Mouse (Mus musculus): ENCODE measurements at regions not wholly inside any gene's neighbourhood (a gene's known extent, or its start where the extent isn't known, plus 50 kb on each side); places are given as distances from the start of the nearest gene placed in this dataset.

DNA sequence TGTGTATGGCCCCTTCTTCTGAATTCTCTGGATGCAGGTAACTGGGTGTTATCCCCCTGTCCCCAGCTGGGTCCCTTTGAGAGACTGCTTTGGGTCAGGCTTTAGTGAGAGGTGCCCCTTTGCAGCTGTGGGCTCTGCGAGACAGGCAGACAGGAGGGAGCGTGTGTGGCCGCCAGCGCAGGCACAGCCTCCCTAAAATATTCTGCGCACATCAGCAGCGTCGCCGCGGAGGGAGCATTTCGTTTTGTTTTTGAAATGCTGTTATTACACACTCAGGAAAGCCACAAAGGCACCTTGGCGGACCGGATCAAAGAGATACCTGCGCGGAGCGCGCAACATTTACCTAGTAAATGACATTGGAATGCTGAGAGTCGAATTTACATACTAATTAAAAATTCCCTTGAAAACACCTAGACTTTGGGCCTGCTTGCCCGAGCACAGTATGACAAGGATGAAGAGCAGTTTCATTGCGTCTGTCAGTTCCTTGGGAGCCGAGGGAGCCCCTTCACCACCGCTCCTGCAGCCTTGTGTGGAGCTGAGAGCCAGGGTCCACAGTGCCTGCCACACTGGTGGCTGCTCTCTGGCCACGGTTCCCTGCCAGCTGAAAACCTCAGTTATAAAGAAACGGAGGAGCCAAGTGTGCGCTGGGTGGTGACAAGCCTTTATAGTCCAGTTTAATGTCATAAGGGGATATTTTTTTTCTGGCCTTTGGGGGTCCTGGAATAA, 89.3 kb upstream of the Pmepa1 start:
- Histone ChIP-seq H3K4me1 (ENCODE audit: control insufficient read depth, insufficient read depth, low read length) (no peaks in the 10 kb centered on the region), H3K4me3 (ENCODE audit: insufficient read depth, low read length) (no peak overlapping the region), H3K27ac (ENCODE audit: insufficient read depth, low read length) (no peak overlapping the region)
- TF ChIP-seq CTCF (IDR thresholded peaks at IDR 0.05; ENCODE audit: extremely low read depth, insufficient read depth, low read length) (no peak), POLR2A (IDR thresholded peaks at IDR 0.05; ENCODE audit: extremely low read depth, insufficient read depth, low read length) (no peak)

DNA sequence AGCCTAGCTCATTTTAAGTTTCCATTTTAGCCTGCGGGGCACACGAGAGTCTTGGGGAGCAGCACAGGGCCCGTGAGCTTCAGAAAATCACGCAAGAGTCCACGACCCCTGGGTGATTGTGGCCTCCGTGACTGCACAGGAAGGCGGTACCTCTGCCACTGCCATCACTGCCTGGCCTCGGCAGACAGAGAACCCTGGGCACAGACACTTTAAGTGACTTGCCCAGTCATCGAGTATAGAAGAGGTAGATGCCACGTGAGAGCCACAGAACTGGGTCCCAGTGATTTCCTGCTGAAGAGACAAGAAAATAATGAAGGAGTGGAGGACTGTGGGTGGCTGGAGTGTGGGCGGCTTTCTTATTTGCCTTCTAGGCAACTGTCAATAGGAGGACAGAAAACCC, 90.4 kb upstream of the Pmepa1 start:
- Histone ChIP-seq H3K4me1 (ENCODE audit: control insufficient read depth, insufficient read depth, low read length) (no peaks in the 10 kb centered on the region), H3K4me3 (ENCODE audit: insufficient read depth, low read length) (no peak overlapping the region), H3K27ac (ENCODE audit: insufficient read depth, low read length) (no peak overlapping the region)
- TF ChIP-seq POLR2A (IDR thresholded peaks at IDR 0.05; ENCODE audit: extremely low read depth, insufficient read depth, low read length), result no peak
- no peak for TF ChIP-seq CTCF (IDR thresholded peaks at IDR 0.05; ENCODE audit: extremely low read depth, insufficient read depth, low read length)

DNA sequence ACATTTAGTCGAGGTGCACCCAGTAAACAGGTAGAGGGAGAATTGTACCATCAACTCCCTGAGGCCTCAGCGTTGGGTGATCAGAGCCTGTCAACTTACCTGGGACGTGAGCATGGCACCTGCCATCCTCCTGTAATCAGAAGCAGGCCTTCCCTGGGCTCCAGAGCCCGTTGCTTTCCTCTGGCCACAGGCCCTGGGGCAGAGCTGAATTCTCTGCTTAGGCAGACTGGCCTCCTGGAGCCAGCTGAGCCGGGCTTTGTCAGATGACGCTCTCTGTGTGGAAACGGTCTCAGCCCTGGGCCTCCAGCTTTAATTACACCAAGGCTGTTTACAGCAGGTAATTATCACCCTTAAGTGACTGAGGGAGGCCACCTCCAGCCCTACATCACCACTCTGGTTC, 92.6 kb upstream of the Pmepa1 start:
- no peak overlapping the region for H3K4me3 ChIP-seq (ENCODE audit: insufficient read depth, low read length)
- H3K27ac ChIP-seq (ENCODE audit: insufficient read depth, low read length), result no peak overlapping the region
- H3K4me1 ChIP-seq (ENCODE audit: control insufficient read depth, insufficient read depth, low read length), result no peaks in the 10 kb centered on the region
- TF ChIP-seq POLR2A (IDR thresholded peaks at IDR 0.05; ENCODE audit: extremely low read depth, insufficient read depth, low read length), result no peak
- TF ChIP-seq CTCF (IDR thresholded peaks at IDR 0.05; ENCODE audit: extremely low read depth, insufficient read depth, low read length), result no peak

DNA sequence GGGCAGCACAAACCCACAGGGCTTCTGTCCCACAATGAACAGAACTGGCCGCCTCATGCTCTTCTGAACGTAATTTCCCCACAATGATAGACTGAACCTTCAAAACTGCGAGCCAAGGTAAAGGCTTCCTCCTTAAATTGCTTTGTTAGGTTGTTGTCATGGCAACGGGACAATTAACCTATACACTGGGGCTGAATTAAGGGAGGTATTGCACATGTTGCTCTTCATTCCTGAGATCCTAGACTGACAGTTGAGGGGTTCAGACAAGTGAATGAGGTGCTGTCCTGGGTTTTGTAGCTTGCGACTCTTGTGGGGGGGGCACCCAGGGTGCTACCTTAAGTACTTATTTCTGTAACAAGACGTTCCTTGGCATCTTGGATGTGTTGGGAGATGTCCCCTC, 100.6 kb upstream of the Pmepa1 start:
- Histone ChIP-seq H3K4me3 (ENCODE audit: insufficient read depth, low read length) (no peak overlapping the region), H3K27ac (ENCODE audit: insufficient read depth, low read length) (no peak overlapping the region), H3K4me1 (ENCODE audit: control insufficient read depth, insufficient read depth, low read length) (no peaks in the 10 kb centered on the region)
- no peak for TF ChIP-seq POLR2A (IDR thresholded peaks at IDR 0.05; ENCODE audit: extremely low read depth, insufficient read depth, low read length)
- no peak for TF ChIP-seq CTCF (IDR thresholded peaks at IDR 0.05; ENCODE audit: extremely low read depth, insufficient read depth, low read length)

DNA sequence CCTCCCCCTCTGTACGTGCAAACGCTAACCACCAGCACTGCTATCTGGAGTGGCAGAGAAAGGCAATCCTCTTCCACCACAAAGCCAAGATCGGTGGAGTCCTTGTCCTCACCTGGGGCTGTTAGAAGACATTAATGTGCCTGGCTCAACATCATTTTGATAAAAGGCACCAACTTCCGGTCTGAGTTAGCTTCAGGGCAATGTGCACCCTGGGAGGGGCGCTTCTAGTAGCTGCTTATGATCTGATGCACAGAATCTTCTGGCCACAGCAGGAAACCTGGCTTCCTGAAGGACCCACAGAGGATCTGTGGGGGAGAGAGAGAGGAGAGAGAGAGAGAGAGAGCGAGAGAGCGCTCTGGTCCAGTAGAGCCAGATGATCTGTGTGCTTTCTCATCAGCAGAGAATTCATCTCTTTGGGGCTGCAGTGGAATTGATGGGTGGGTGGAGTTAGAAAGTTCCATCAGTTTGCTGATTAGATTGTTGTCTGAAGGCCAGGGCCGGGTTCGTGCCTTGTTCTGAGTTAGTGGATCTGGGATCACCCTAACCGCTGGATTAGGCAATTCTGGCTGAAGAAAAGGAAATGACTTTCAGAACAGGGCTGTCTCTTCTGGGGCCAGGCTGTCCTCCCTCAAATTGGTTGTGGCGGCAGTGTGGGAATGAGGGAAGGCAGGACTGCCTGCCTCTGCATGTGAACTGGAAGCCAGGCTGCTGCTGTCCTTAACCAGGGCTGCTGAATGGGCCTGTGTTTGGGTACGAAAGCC, 101.3 kb upstream of the Pmepa1 start:
- H3K27ac ChIP-seq (ENCODE audit: insufficient read depth, low read length), result no peak overlapping the region
- TF ChIP-seq POLR2A (IDR thresholded peaks at IDR 0.05; ENCODE audit: extremely low read depth, insufficient read depth, low read length) (no peak), CTCF (IDR thresholded peaks at IDR 0.05; ENCODE audit: extremely low read depth, insufficient read depth, low read length) (no peak)
- H3K4me3 ChIP-seq (ENCODE audit: insufficient read depth, low read length), result no peak overlapping the region
- H3K4me1 ChIP-seq (ENCODE audit: control insufficient read depth, insufficient read depth, low read length), result no peaks in the 10 kb centered on the region

DNA sequence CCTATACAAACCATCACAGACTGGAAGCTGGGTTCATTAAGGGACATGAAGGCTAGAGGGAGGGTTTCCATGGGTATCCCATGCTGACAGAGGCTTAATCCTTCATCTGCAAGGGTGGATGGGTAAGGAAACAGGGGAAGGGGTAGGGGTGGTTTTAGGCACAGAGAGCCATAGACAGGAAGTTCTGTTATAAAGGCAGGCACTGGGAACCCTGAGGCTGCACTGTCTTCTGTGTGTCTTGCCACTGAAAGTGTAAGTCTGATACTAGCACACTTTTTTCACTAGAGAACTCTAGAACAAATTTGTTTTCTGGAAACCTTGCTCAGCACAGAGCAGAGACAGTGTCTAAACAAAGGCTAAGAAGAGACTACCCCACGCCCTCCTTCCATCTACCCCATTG, 103.4 kb upstream of the Pmepa1 start:
- Histone ChIP-seq H3K4me3 (ENCODE audit: insufficient read depth, low read length) (no peak overlapping the region), H3K4me1 (ENCODE audit: control insufficient read depth, insufficient read depth, low read length) (no peaks in the 10 kb centered on the region), H3K27ac (ENCODE audit: insufficient read depth, low read length) (no peak overlapping the region)
- TF ChIP-seq POLR2A (IDR thresholded peaks at IDR 0.05; ENCODE audit: extremely low read depth, insufficient read depth, low read length) (no peak), CTCF (IDR thresholded peaks at IDR 0.05; ENCODE audit: extremely low read depth, insufficient read depth, low read length) (no peak)

DNA sequence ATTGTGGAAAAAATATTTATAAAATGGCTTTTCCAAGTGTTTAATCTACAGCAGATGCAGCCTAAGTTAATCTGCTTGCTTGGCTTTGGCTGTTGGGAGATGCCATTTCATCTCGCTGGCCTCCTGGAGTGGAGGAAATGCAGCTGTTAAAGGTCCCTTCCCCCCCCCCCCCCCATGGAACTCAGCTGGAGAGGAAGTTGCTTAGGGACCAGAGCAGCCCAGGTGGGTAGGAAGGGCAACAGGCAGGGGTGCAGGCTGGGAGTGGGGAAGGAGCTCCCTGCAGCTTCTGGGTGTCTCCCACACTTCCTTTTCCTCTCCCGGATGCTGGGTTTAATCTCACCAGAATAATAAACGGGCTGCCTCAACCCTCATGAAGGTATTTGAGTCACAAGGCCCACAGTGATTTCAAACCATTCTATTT, 104.0 kb upstream of the Pmepa1 start:
- TF ChIP-seq CTCF (IDR thresholded peaks at IDR 0.05; ENCODE audit: extremely low read depth, insufficient read depth, low read length) (no peak), POLR2A (IDR thresholded peaks at IDR 0.05; ENCODE audit: extremely low read depth, insufficient read depth, low read length) (no peak)
- Histone ChIP-seq H3K27ac (ENCODE audit: insufficient read depth, low read length) (no peak overlapping the region), H3K4me1 (ENCODE audit: control insufficient read depth, insufficient read depth, low read length) (no peaks in the 10 kb centered on the region), H3K4me3 (ENCODE audit: insufficient read depth, low read length) (no peak overlapping the region)

DNA sequence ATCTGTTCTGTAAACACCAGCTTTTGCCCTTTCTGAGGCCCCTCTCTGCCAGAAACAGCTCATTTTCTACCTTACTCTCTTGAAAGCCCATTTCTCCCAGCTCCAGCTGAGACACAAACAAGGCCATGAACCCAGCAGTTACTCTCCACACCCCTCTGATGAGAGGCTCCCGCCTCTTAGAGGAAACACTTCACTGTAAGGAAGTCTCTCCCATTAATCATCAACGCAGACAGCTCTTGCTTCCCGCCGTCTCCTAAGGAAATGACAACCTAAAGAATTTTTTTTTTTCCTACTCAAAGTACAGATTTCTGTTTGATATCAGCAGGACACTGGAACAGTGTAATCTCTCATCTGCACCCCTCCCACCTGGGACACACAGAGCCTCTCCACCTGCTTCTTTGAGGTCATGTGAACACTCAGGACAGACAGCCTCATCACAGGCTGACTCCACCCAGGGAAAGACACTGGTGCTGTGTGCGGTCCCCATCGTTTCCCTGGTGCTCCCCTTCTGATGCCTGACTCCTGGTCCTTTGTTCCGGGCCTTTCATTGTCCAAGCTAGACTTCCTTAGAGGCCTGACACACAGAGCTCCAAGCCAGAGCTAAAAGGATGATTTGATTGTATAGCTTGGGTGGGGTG, 106.0 kb upstream of the Pmepa1 start:
- Histone ChIP-seq H3K27ac (ENCODE audit: insufficient read depth, low read length) (no peak overlapping the region), H3K4me3 (ENCODE audit: insufficient read depth, low read length) (no peak overlapping the region), H3K4me1 (ENCODE audit: control insufficient read depth, insufficient read depth, low read length) (no peaks in the 10 kb centered on the region)
- TF ChIP-seq CTCF (IDR thresholded peaks at IDR 0.05; ENCODE audit: extremely low read depth, insufficient read depth, low read length) (no peak), POLR2A (IDR thresholded peaks at IDR 0.05; ENCODE audit: extremely low read depth, insufficient read depth, low read length) (no peak)

DNA sequence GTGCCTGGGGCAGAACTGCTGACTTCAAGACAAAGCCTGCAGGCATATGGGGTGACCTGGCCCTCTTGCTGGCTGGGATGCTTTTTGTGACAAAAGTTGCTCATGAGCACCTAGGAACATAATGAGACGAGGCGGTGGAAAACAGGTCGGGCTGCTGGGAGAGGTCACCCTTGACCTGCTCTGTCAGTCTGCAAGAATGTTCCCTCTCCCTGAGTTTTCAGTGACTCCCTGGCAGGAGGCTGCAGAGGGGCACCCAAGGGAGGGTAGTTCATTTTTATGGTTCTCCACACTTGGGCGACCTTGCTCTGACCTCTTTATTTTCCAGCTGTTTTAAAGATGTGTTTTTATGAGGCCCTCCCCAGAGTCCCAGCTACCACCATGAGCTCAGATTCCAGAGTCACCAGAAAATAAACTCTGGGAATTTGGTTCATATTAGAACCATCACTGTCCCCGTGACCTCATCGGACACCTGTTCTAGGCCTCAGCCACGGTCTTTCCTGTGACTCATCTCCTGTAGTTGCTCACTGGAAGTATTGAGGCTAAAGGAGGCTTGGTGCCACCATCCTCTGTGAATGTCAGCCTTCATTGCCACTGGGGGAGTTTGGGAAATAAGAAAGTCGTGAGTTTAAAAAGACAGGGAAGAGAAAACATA, 108.7 kb upstream of the Pmepa1 start:
- no peaks in the 10 kb centered on the region for H3K4me1 ChIP-seq (ENCODE audit: control insufficient read depth, insufficient read depth, low read length)
- H3K4me3 ChIP-seq (ENCODE audit: insufficient read depth, low read length), result no peak overlapping the region
- TF ChIP-seq POLR2A (IDR thresholded peaks at IDR 0.05; ENCODE audit: extremely low read depth, insufficient read depth, low read length) (no peak), CTCF (IDR thresholded peaks at IDR 0.05; ENCODE audit: extremely low read depth, insufficient read depth, low read length) (no peak)
- no peak overlapping the region for H3K27ac ChIP-seq (ENCODE audit: insufficient read depth, low read length)
